Mouse (Mus musculus) liver, embryonic 11.5 days (tissue): Measurements from ENCODE around the gene Klf7. TPM values are rescaled to one million over a fixed set of nuclear protein-coding genes. Genes with fewer than 3 reads are reported as not detected.

Source experiments
- ATAC-seq: fragments of 200-750 bp; cut with Nextera tagmentation; replicated peaks from 2 replicates; pipeline ENCODE4 v1.8.0; 2017; ENCODE audit warnings: moderate number of reproducible peaks, mild to moderate bottlenecking, moderate TSS enrichment, moderate library complexity; ENCODE audit not compliant: low FRiP score
- DNase-seq: peaks from one replicate; pipeline ENCODE4 v3.0.0-alpha.2; 2017; ENCODE audit warnings: low spot score
- H3K27ac ChIP-seq: fragments of 300-500 bp; sonication (generic); 2 replicates; pipeline ENCODE4 v1.5.1; 2014; ENCODE audit warnings: mild to moderate bottlenecking, low read depth, low read length, control low read depth
- H3K27me3 ChIP-seq: fragments of 300-500 bp; sonication (generic); replicated peaks from 2 replicates; pipeline ENCODE4 v1.6.1; 2014; ENCODE audit warnings: low read length, mixed read lengths; ENCODE audit not compliant: control insufficient read depth, insufficient read depth
- H3K36me3 ChIP-seq: fragments of 300-500 bp; sonication (generic); 2 replicates; pipeline ENCODE4 v1.6.1; 2014; ENCODE audit warnings: mild to moderate bottlenecking, low read length, moderate library complexity, mixed read lengths; ENCODE audit not compliant: control insufficient read depth, insufficient read depth
- H3K4me1 ChIP-seq: fragments of 300-500 bp; sonication (generic); replicated peaks from 2 replicates; pipeline ENCODE4 v1.6.1; 2014; ENCODE audit warnings: low read length, mixed read lengths; ENCODE audit not compliant: control insufficient read depth, insufficient read depth
- H3K4me2 ChIP-seq: fragments of 300-500 bp; sonication (generic); 2 replicates; pipeline ENCODE4 v1.6.1; 2014; ENCODE audit warnings: mild to moderate bottlenecking, control low read depth, moderate library complexity
- H3K4me3 ChIP-seq: fragments of 300-500 bp; sonication (generic); 2 replicates; pipeline ENCODE4 v1.5.1; 2014; ENCODE audit warnings: low read depth, low read length, control low read depth
- H3K9ac ChIP-seq: fragments of 300-500 bp; sonication (generic); 2 replicates; pipeline ENCODE4 v1.6.1; 2014; ENCODE audit warnings: low read depth, low read length, control low read depth
- H3K9me3 ChIP-seq: fragments of 300-500 bp; sonication (generic); 2 replicates; pipeline ENCODE4 v1.6.1; 2016; ENCODE audit warnings: low read length, inconsistent platforms, mixed read lengths; ENCODE audit not compliant: control insufficient read depth
- WGBS: fragments of 180-500 bp; shearing (Covaris S2); extraction: QIAGEN DNeasy Blood & Tissue Kit; methylation state at CpG from one replicate; pipeline ENCODE4 v1.1.7; 2014; 5-methylcytosine and 5-hydroxymethylcytosine counted together
- polyA plus RNA-seq: library from polyadenylated mRNA; unstranded; fragments of >200 nt; fragmentation: Nextera tagmentation; extraction: Ambion mirVana; gene quantifications from 2 replicates; pipeline ENCODE4 v1.2.1, GENCODE M21; 2014

Klf7 gene
- polyA plus RNA-seq, 1 experiment from 2014 or later, result 10.1 TPM

GRCm38 (mm10) chr1:64084706-64085105, 37.4 kb downstream of the Klf7 start:
- Histone ChIP-seq H3K4me3 (no peak overlapping the region), H3K9ac (no peak overlapping the region), H3K27me3 (no peaks in the 10 kb centered on the region), H3K4me1 (peaks cover 22% of the 10 kb centered on the region), H3K36me3 (no peaks in the 10 kb centered on the region), H3K27ac (no peak overlapping the region), H3K9me3 (no peaks in the 10 kb centered on the region), H3K4me2 (peak overlapping the region; percentile 26; the same call in 1 of the 2 replicates)
- WGBS, result 35% methylated on average over 3 of the region's 3 CpGs
- ATAC-seq, result peak; percentile 74
- no peak for DNase-seq

DNA sequence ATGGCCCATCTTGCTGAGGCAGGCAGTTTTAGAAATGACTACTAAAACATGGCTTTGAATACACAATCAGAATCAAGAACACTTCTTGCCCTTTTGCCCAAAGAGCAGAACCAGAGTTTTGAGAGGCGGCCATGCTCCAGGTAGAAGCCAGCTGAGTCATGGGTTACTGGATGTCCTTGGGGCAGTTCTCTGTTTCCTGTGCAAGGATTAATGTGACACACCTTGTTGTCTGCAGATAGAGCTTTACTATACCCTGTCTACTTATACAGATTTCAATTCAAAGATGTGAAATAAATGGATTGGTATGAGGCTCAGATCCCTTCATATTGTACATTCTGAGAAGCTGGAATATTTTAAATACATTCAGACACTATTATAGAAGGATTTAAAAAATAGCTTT, 40.3 kb downstream of the Klf7 start:
- Histone ChIP-seq H3K4me3 (no peak overlapping the region), H3K9me3 (no peaks in the 10 kb centered on the region), H3K36me3 (peaks cover 7% of the 10 kb centered on the region; the same call in 1 of the 2 replicates), H3K27ac (no peak overlapping the region; the same call in 1 of the 2 replicates), H3K9ac (no peak overlapping the region), H3K4me1 (peaks cover 26% of the 10 kb centered on the region), H3K27me3 (no peaks in the 10 kb centered on the region), H3K4me2 (no peak overlapping the region)
- no peak for DNase-seq
- ATAC-seq, result no peak
- 73% methylated on average over 1 of the region's 1 CpGs for WGBS

DNA sequence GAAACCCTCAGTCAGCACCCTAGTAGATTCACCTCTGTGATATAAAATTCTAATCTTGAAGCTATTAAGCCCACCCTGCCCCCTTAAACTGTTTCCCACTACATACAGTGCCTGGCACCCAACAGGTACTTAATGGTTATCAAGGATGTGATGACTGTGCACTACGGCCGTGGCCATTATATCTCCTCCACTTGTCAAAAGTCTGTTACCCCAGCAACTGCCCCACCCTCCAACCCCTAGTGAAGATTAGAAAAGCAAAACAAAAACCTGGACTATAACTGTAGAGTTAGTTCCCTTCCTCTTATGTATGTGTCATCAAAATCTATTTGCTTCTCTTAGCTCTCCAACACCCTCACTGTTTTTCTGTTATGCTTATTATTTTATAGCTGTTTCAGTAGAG, 40.9 kb downstream of the Klf7 start:
- Histone ChIP-seq H3K4me1 (peaks cover 26% of the 10 kb centered on the region), H3K36me3 (peaks cover 7% of the 10 kb centered on the region; the same call in 1 of the 2 replicates), H3K27me3 (no peaks in the 10 kb centered on the region), H3K9me3 (no peaks in the 10 kb centered on the region), H3K4me3 (no peak overlapping the region), H3K27ac (no peak overlapping the region), H3K4me2 (0 out of 2 replicates have a peak overlapping the region, but pooled peaks have one; percentile 14), H3K9ac (no peak overlapping the region)
- peak; percentile 77 for ATAC-seq
- WGBS, result 36% methylated on average over 2 of the region's 2 CpGs
- no peak for DNase-seq

GRCm38 (mm10) chr1:64080263-64080662, 41.8 kb downstream of the Klf7 start:
- H3K9me3 ChIP-seq, result no peaks in the 10 kb centered on the region
- no peak overlapping the region for H3K4me2 ChIP-seq
- H3K36me3 ChIP-seq, result peaks cover 7% of the 10 kb centered on the region; the same call in 1 of the 2 replicates
- peaks cover 23% of the 10 kb centered on the region for H3K4me1 ChIP-seq
- H3K27ac ChIP-seq, result no peak overlapping the region
- H3K27me3 ChIP-seq, result no peaks in the 10 kb centered on the region
- no peak for ATAC-seq
- H3K4me3 ChIP-seq, result no peak overlapping the region
- 87% methylated on average over 2 of the region's 2 CpGs for WGBS
- DNase-seq, result no peak
- no peak overlapping the region for H3K9ac ChIP-seq

DNA sequence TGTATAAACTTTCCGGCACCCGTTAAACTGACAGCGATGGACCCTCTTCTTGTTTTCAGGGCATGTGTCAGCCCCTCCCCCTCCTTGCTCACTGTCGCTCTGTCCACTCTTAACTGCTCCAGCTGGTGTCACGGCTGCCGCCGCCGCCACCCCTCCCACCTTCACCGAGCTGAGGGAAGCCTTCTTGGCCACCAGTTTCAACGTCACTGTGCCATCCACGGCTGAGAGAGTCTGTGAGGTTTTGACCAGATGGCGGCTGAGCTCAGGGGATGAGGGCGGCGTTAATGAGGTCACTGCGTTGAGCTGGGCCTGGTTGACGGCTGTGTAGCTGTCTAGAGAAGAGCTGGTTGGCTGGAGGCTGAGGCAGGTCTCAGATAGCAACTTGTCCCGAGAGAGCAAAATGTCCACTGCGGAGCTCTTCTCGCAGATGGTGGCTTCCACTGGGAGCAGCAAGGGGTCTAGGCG, 43.3 kb downstream of the Klf7 start:
- Histone ChIP-seq H3K4me2 (peak overlapping the region; percentile 60), H3K4me1 (peaks cover 16% of the 10 kb centered on the region), H3K9ac (peak overlapping the region; percentile 26), H3K27ac (peak overlapping the region; percentile 48), H3K36me3 (peaks cover 7% of the 10 kb centered on the region; the same call in 1 of the 2 replicates), H3K9me3 (no peaks in the 10 kb centered on the region), H3K27me3 (no peaks in the 10 kb centered on the region), H3K4me3 (peak overlapping the region; percentile 39)
- no peak for DNase-seq
- peak; percentile 80 for ATAC-seq
- 46% methylated on average over 20 of the region's 20 CpGs for WGBS

GRCm38 (mm10) chr1:64078011-64078746, 43.9 kb downstream of the Klf7 start:
- Histone ChIP-seq H3K4me2 (peak overlapping the region; percentile 60), H3K27me3 (no peaks in the 10 kb centered on the region), H3K9me3 (no peaks in the 10 kb centered on the region), H3K4me1 (peaks cover 16% of the 10 kb centered on the region), H3K9ac (peak overlapping the region; percentile 26), H3K4me3 (peak overlapping the region; percentile 39), H3K36me3 (peaks cover 7% of the 10 kb centered on the region; the same call in 1 of the 2 replicates), H3K27ac (peak overlapping the region; percentile 48; the same call in 1 of the 2 replicates)
- WGBS, result 70% methylated on average over 9 of the region's 9 CpGs
- DNase-seq, result no peak
- peak; percentile 56 for ATAC-seq

GRCm38 (mm10) chr1:64074051-64074450, 48.0 kb downstream of the Klf7 start:
- Histone ChIP-seq H3K9me3 (no peaks in the 10 kb centered on the region), H3K36me3 (peaks cover 9% of the 10 kb centered on the region; the same call in 1 of the 2 replicates), H3K27ac (no peak overlapping the region), H3K4me1 (peaks cover 7% of the 10 kb centered on the region; the same call in 1 of the 2 replicates), H3K9ac (no peak overlapping the region), H3K4me2 (no peak overlapping the region), H3K27me3 (no peaks in the 10 kb centered on the region), H3K4me3 (no peak overlapping the region)
- WGBS, result 81% methylated on average over 5 of the region's 5 CpGs
- no peak for DNase-seq
- no peak for ATAC-seq

GRCm38 (mm10) chr1:64070947-64071346, 51.1 kb downstream of the Klf7 start:
- WGBS, result 91% methylated on average over 2 of the region's 2 CpGs
- Histone ChIP-seq H3K27ac (no peak overlapping the region), H3K9ac (no peak overlapping the region), H3K36me3 (0 out of 2 replicates have a peak, but pooled peaks cover 2% of the 10 kb centered on the region), H3K9me3 (no peaks in the 10 kb centered on the region), H3K27me3 (no peaks in the 10 kb centered on the region), H3K4me2 (no peak overlapping the region), H3K4me1 (no peaks in the 10 kb centered on the region), H3K4me3 (no peak overlapping the region)
- ATAC-seq, result no peak
- no peak for DNase-seq
